Mouse (Mus musculus): ENCODE measurements around the gene Pcdh8. TPM values are rescaled to one million over a fixed set of nuclear protein-coding genes. Genes with fewer than 3 reads are reported as not detected.

Pcdh8 gene
- polyA plus RNA-seq (2017; shearing (Covaris generic)): 0.06 TPM

DNA sequence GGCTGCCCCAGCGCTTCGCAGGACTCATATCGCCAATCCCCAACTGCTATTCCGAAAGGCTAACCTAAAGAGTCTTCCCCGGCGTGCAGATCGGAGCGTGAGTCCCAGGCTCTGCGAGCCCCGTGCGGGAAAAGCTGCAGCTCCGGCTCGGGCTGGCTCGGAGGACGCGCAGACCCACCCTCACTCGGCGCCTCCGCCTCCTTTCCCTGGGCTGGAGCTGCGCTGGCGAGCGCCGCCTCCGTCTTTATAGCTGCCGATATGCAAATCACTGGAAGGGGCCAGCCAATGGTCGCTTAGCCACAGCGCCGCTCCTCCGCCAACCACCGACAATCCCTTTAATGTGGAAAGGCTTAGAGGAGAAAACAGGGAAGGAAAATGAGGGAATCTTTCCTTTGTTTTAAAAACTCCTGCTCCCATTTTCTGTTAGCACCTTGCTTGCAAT lies at the start of gene Pcdh8:
TSS of gene Pcdh8 (minus strand) at position 219 of the 442 bp plus-strand sequence.

Other genes with a start within 250 kb of the Pcdh8 start
- 98.9 TPM for gene Sugt1, start 183.6 kb downstream of the Pcdh8 start, polyA plus RNA-seq (2017; shearing (Covaris generic))
- gene Cnmd, start 109.1 kb downstream of the Pcdh8 start, polyA plus RNA-seq (2017; shearing (Covaris generic)): not detected
- gene Olfm4, start 212.8 kb upstream of the Pcdh8 start, polyA plus RNA-seq (2017; shearing (Covaris generic)): not detected